Mouse (Mus musculus) G1E (cell line): ENCODE results near the gene Hectd4.
A peak's percentile ranks its signal among the peaks of the same experiment; 100 is the strongest.

Experiments
- CTCF ChIP-seq: IDR thresholded peaks from 2 replicates; pipeline ENCODE4 v1.5.1; 2012; ENCODE audit warnings: low read depth, low read length, inconsistent platforms, mixed read lengths
- GATA1 ChIP-seq: IDR thresholded peaks from 2 replicates; pipeline ENCODE4 v1.6.1; 2012; ENCODE audit warnings: borderline replicate concordance, low read length, inconsistent platforms, mixed read lengths
- POLR2AphosphoS5 ChIP-seq: IDR thresholded peaks from 2 replicates; pipeline ENCODE4 v1.6.1; 2012; ENCODE audit warnings: low read depth, low read length, inconsistent platforms; ENCODE audit not compliant: insufficient replicate concordance
- TAL1 ChIP-seq: conservative IDR thresholded peaks from 2 replicates; pipeline ENCODE4 v1.6.1; 2012; ENCODE audit warnings: low read depth, low read length, inconsistent platforms, mixed read lengths

- TF ChIP-seq CTCF (peak; percentile 67), GATA1 (no peak), TAL1 (no peak), POLR2AphosphoS5 (no peak)
These were observed 160.7 kb downstream of the Hectd4 start for GRCm38 (mm10) chr5:121380692-121381091.
